Mouse (Mus musculus) lung, postnatal 14 days (tissue): ENCODE measurements around the gene Trappc2l.

Source experiments
- DNase-seq: peaks from one replicate; pipeline ENCODE4 v3.0.0; 2021

The Trappc2l gene

GRCm38 (mm10) chr8:122584981-122585380 is 26.5 kb upstream of the Trappc2l start:
- DNase-seq: no peak

- DNase-seq: no peak
Measured at GRCm38 (mm10) chr8:122585411-122585891, 26.0 kb upstream of the Trappc2l start.

- no peak for DNase-seq
Measured at GRCm38 (mm10) chr8:122586171-122586570, 25.3 kb upstream of the Trappc2l start.

- DNase-seq: no peak
Measured at GRCm38 (mm10) chr8:122586749-122587148, 24.7 kb upstream of the Trappc2l start.

- no peak for DNase-seq
Measured at GRCm38 (mm10) chr8:122593240-122593639, 18.2 kb upstream of the Trappc2l start.

- no peak for DNase-seq
Measured at GRCm38 (mm10) chr8:122593783-122594507, 17.5 kb upstream of the Trappc2l start.

- DNase-seq: no peak
Measured at GRCm38 (mm10) chr8:122596031-122596430, 15.4 kb upstream of the Trappc2l start.

- no peak for DNase-seq
Measured at GRCm38 (mm10) chr8:122600666-122601065, 10.8 kb upstream of the Trappc2l start.

GRCm38 (mm10) chr8:122604640-122605039 is 6.8 kb upstream of the Trappc2l start:
- no peak for DNase-seq

- DNase-seq: no peak
Measured at GRCm38 (mm10) chr8:122605367-122605766, 6.1 kb upstream of the Trappc2l start.

GRCm38 (mm10) chr8:122606810-122607209 is 4.6 kb upstream of the Trappc2l start:
- no peak for DNase-seq

- DNase-seq: no peak
Measured at GRCm38 (mm10) chr8:122610209-122610608, 1.2 kb upstream of the Trappc2l start.

- no peak for DNase-seq
Measured at GRCm38 (mm10) chr8:122610612-122611277, 695 bp upstream of the Trappc2l start.

GRCm38 (mm10) chr8:122616181-122616905 is 4.9 kb downstream of the Trappc2l start:
- peak; percentile 40 for DNase-seq

GRCm38 (mm10) chr8:122617947-122618546 is 6.6 kb downstream of the Trappc2l start:
- peak; percentile 92 for DNase-seq

- no peak for DNase-seq
Measured at GRCm38 (mm10) chr8:122618660-122619378, 7.4 kb downstream of the Trappc2l start.

- DNase-seq: no peak
Measured at GRCm38 (mm10) chr8:122620446-122620845, 9.0 kb downstream of the Trappc2l start.

GRCm38 (mm10) chr8:122622727-122623126 is 11.3 kb downstream of the Trappc2l start, which contains the start of gene Pabpn1l:
Gene Pabpn1l (minus strand): TSS chr8:122622739.
- no peak for DNase-seq

- DNase-seq: no peak
Measured at GRCm38 (mm10) chr8:122623844-122624642, 12.6 kb downstream of the Trappc2l start.

- DNase-seq: no peak
Measured at GRCm38 (mm10) chr8:122624653-122625052, 13.2 kb downstream of the Trappc2l start.

- no peak for DNase-seq
Measured at GRCm38 (mm10) chr8:122625811-122626210, 14.4 kb downstream of the Trappc2l start.
